Mouse (Mus musculus) heart, embryonic 13.5 days (tissue): ENCODE measurements around the gene Mrgprf. TPM values are rescaled to one million over a fixed set of nuclear protein-coding genes. Genes with fewer than 3 reads are reported as not detected.

Source experiments
- ATAC-seq: fragments of 200-750 bp; cut with Nextera tagmentation; 2 replicates; pipeline ENCODE4 v1.8.0; 2017; ENCODE audit warnings: moderate TSS enrichment; ENCODE audit not compliant: insufficient number of reproducible peaks, low FRiP score, low TSS enrichment; ENCODE audit errors: extremely low read depth
- H3K27ac ChIP-seq: fragments of 300-500 bp; sonication (generic); replicated peaks from 2 replicates; pipeline ENCODE4 v1.5.1; 2015; ENCODE audit warnings: moderate library complexity, mild to moderate bottlenecking, inconsistent platforms
- H3K27me3 ChIP-seq: fragments of 300-500 bp; sonication (generic); replicated peaks from 2 replicates; pipeline ENCODE4 v1.6.1; 2015; ENCODE audit warnings: mild to moderate bottlenecking, inconsistent platforms
- H3K36me3 ChIP-seq: fragments of 300-500 bp; sonication (generic); 2 replicates; pipeline ENCODE4 v1.6.1; 2015; ENCODE audit warnings: mild to moderate bottlenecking, inconsistent platforms
- H3K4me1 ChIP-seq: fragments of 300-500 bp; sonication (generic); 2 replicates; pipeline ENCODE4 v1.6.1; 2015; ENCODE audit warnings: inconsistent platforms
- H3K4me2 ChIP-seq: fragments of 300-500 bp; sonication (generic); 2 replicates; pipeline ENCODE4 v1.6.1; 2015; ENCODE audit warnings: inconsistent platforms, mild to moderate bottlenecking, moderate library complexity
- H3K4me3 ChIP-seq: fragments of 300-500 bp; sonication (generic); 2 replicates; pipeline ENCODE4 v1.5.1; 2015; ENCODE audit warnings: moderate library complexity, mild to moderate bottlenecking, inconsistent platforms
- H3K9ac ChIP-seq: fragments of 300-500 bp; sonication (generic); 2 replicates; pipeline ENCODE4 v1.6.1; 2015; ENCODE audit warnings: inconsistent platforms, mild to moderate bottlenecking, moderate library complexity
- H3K9me3 ChIP-seq: fragments of 300-500 bp; sonication (generic); 2 replicates; pipeline ENCODE4 v1.6.1; 2016; ENCODE audit warnings: inconsistent platforms
- WGBS: fragments of 180-500 bp; shearing (Covaris S2); methylation state at CpG from one replicate; pipeline ENCODE4 v1.1.7; 2015; ENCODE audit warnings: mixed read lengths; 5-methylcytosine and 5-hydroxymethylcytosine counted together
- polyA plus RNA-seq: library from polyadenylated mRNA; unstranded; fragments of >200 nt; fragmentation: Nextera tagmentation; extraction: Ambion mirVana; gene quantifications from 2 replicates; pipeline ENCODE4 v1.2.1, GENCODE M21; 2015

Mrgprf gene
- polyA plus RNA-seq, 1 experiment from 2014 or later, result 0.25 TPM

DNA sequence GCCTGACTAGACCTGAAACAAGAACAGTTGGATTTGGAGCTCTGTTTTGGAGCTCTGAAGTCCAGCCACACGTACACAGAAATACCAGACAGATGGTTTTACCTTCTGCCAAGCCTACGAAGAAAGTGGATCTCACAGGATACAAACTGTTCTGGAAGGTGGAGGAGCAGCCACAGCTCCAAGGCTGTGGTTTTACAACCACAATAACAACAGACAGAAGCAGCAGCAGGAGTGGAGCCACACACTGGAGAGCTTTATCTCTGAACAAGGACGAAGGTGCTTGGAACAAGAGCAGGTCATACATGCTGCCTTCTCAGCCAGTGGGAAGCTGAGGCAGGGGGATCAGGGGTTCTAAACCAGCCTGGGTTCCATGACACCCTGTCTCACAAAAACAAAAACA, 18.9 kb downstream of the Mrgprf start:
- no peaks in the 10 kb centered on the region for H3K36me3 ChIP-seq
- H3K9ac ChIP-seq, result no peak overlapping the region
- H3K4me3 ChIP-seq, result no peak overlapping the region
- H3K27me3 ChIP-seq, result no peaks in the 10 kb centered on the region
- no peak for ATAC-seq
- WGBS, result 58% methylated on average over 3 of the region's 3 CpGs
- no peaks in the 10 kb centered on the region for H3K9me3 ChIP-seq
- H3K27ac ChIP-seq, result no peak overlapping the region
- H3K4me2 ChIP-seq, result no peak overlapping the region
- H3K4me1 ChIP-seq, result no peaks in the 10 kb centered on the region

DNA sequence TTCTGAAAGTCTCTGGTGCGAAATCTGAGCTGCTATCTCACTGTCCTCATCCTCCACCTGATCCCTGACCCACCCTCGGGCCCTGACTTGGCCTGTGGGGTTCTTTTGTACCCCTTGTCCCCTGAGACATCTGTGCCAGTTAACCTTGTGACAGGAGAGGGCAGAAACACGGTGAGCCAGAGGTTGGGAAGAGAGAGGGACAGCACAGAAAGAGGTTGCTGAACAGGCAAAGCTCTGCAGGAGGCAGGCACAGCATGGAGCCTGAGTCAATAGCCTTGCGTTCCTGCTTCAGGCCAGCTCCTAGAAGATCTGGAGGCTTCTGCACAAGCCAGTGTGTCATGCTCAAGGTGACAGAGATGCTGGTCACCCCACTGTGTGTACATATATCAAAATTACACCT, 23.0 kb downstream of the Mrgprf start:
- H3K9ac ChIP-seq, result no peak overlapping the region
- H3K9me3 ChIP-seq, result no peaks in the 10 kb centered on the region
- H3K27me3 ChIP-seq, result no peaks in the 10 kb centered on the region
- no peak for ATAC-seq
- no peak overlapping the region for H3K27ac ChIP-seq
- no peaks in the 10 kb centered on the region for H3K4me1 ChIP-seq
- H3K4me2 ChIP-seq, result no peak overlapping the region
- H3K36me3 ChIP-seq, result no peaks in the 10 kb centered on the region
- 36% methylated on average over 4 of the region's 4 CpGs for WGBS
- no peak overlapping the region for H3K4me3 ChIP-seq

DNA sequence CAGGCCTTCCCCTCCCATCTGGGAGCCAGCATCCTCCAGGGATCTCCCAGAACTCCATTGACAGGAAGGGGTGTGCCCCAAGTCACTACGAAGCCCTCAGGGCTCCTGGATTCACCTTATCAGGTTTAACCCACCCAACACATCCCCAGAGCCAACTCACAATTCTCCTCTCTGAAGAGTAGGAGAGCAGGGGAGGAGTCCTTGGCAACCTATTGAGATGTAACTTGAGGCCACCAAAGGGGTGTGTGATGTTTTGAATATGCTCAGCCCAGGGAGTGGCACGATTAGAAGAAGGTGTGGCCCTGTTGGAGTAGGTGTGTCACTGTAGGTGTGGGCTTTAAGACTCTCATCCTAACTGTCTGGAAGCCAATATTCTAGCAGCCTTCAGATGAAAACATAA, 25.1 kb downstream of the Mrgprf start:
- no peak for ATAC-seq
- Histone ChIP-seq H3K36me3 (no peaks in the 10 kb centered on the region), H3K4me2 (no peak overlapping the region), H3K27ac (no peak overlapping the region), H3K9ac (no peak overlapping the region), H3K9me3 (no peaks in the 10 kb centered on the region), H3K4me1 (peaks cover 13% of the 10 kb centered on the region), H3K27me3 (no peaks in the 10 kb centered on the region), H3K4me3 (no peak overlapping the region)
- 23% methylated on average over 2 of the region's 2 CpGs for WGBS

DNA sequence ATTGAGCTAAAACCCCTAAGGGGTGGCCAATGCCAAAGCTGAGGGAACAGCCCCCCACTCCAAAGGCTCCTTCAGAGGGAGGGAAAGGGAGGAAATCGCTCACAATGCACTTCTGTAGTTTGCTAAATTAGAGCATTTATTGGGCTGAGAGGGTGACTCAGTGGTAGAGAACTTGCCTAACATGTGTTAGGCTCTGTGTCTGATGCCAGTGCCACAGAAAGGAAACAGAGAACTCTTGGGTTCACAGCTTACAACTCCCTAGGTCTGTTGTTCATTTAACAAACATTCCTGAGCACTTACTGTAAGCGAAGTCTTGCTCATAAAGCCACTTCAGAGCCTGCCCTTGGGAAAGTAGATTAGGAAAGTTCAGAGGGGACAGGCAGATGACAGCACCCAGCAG, 29.4 kb downstream of the Mrgprf start:
- Histone ChIP-seq H3K27ac (no peak overlapping the region), H3K36me3 (no peaks in the 10 kb centered on the region), H3K9me3 (no peaks in the 10 kb centered on the region), H3K9ac (no peak overlapping the region), H3K4me3 (no peak overlapping the region), H3K4me1 (peaks cover 27% of the 10 kb centered on the region), H3K27me3 (no peaks in the 10 kb centered on the region), H3K4me2 (no peak overlapping the region)
- ATAC-seq, result no peak
- 47% methylated on average over 2 of the region's 2 CpGs for WGBS

DNA sequence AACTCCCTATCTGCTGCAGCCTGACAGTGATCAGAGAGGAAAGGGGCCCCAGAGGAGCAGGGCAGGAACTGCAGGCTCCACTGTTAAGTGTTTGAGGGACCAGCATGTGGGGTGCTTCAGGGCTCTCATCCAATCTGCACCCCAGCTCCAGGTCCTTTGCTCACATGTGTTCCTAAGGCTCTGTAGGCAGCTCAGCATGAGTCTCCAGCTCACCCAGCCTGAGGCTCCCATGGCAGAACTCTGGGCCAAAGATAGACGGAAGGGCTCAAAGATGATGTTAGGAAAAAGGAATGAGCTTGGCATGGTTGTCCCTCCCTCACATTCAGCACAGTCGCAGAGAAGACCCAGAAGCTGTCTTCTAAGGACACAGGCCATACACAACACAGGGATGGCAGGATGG, 30.0 kb downstream of the Mrgprf start:
- no peak overlapping the region for H3K27ac ChIP-seq
- 38% methylated on average over 2 of the region's 2 CpGs for WGBS
- H3K4me1 ChIP-seq, result peaks cover 27% of the 10 kb centered on the region

DNA sequence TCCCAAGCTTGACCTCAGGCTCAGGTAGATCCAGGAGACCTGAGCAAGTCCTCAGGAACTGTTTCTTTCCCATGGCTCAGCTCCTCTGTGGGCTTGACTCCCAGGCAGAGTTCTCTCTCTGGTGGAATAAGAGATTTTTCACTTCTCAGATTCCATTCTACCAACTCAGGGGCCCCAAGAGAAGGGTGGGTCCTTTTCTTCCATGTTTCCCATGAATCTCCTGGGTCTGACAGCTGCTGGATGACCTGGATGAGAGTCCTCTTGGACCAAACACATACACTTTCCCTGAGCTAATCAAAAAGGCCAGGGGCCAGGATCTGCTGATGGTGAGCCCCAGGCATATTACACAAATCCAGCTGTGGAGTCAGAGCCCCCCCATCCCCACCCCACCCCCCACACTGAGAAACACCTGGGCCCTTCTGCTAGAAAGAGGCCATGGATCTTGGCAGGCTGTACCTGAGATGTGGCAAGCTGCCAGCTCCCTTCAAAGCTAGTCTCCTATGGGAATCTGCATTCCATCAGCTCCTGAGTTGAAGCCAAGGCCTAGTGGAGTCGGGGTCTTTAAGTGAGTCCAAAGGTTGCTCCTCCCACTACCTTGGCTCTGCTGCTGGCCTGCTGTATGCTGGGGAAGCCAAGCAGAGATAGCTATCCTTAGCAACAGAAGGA, 31.9 kb downstream of the Mrgprf start:
- Histone ChIP-seq H3K4me3 (no peak overlapping the region), H3K27me3 (no peaks in the 10 kb centered on the region), H3K36me3 (no peaks in the 10 kb centered on the region), H3K4me2 (no peak overlapping the region), H3K4me1 (peaks cover 27% of the 10 kb centered on the region), H3K9ac (no peak overlapping the region), H3K9me3 (no peaks in the 10 kb centered on the region), H3K27ac (no peak overlapping the region)
- WGBS, result 6% methylated on average over 1 of the region's 1 CpGs
- ATAC-seq, result no peak

More for the DNA sequence above, 30.0 kb downstream of the Mrgprf start:
- Histone ChIP-seq H3K4me2 (no peak overlapping the region), H3K4me3 (no peak overlapping the region), H3K9ac (no peak overlapping the region), H3K27me3 (no peaks in the 10 kb centered on the region), H3K36me3 (no peaks in the 10 kb centered on the region), H3K9me3 (no peaks in the 10 kb centered on the region)
- ATAC-seq, result no peak

DNA sequence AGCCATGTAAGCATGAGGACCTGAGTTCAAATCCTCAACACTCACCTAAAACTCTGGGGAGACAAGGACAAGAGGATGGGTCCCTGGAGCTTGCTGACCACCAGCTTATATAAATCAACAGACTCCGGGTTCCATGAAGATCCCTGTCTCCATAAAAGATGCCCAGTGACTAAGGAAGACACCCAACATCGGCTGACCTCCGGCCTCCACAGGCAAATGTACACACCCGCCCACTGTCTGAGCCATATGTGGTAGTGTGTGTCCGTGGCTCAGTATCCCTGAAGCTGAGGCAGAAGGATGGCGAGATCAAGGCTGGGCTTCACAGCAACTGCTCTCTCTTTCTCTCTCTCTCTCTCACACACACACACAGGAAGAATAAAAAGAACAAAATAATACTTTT, 33.3 kb downstream of the Mrgprf start:
- no peak overlapping the region for H3K27ac ChIP-seq
- H3K4me2 ChIP-seq, result no peak overlapping the region
- no peaks in the 10 kb centered on the region for H3K27me3 ChIP-seq
- no peak overlapping the region for H3K9ac ChIP-seq
- H3K9me3 ChIP-seq, result no peaks in the 10 kb centered on the region
- 75% methylated on average over 6 of the region's 6 CpGs for WGBS
- ATAC-seq, result no peak
- H3K36me3 ChIP-seq, result no peaks in the 10 kb centered on the region
- no peak overlapping the region for H3K4me3 ChIP-seq
- H3K4me1 ChIP-seq, result peaks cover 27% of the 10 kb centered on the region

DNA sequence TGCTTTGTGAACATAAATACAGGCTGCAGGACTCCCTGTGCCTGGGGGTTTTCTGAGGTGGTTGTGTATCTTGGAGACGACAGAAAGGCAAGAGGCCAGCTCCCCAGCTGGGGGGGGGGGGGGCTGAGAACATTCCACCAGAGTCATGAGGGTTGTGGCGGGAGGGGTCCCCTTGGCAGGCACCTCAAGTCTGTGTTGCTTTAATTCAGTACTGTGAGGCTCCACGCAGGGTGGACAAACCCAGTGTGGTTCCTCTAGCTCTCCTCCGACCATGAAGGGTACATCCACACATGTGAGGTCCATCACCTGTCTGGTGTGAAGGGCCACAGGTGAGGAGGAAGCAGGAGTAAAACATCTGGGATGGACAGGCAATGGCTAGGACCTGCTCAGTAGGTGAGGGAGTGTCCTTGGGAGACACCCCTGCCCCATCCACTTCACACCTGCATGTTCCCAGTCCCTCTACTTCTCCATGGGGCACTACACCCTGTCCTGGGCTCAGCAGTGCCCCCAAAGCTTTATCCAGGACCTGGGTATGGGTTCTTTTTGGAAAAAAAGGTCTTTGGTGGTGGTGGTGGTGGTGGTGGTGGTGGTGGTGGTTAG, 33.9 kb downstream of the Mrgprf start:
- ATAC-seq, result no peak
- Histone ChIP-seq H3K27ac (no peak overlapping the region), H3K36me3 (no peaks in the 10 kb centered on the region), H3K4me3 (no peak overlapping the region), H3K9me3 (no peaks in the 10 kb centered on the region), H3K4me1 (peaks cover 26% of the 10 kb centered on the region), H3K27me3 (no peaks in the 10 kb centered on the region), H3K9ac (no peak overlapping the region), H3K4me2 (no peak overlapping the region)
- WGBS, result 64% methylated on average over 4 of the region's 4 CpGs

DNA sequence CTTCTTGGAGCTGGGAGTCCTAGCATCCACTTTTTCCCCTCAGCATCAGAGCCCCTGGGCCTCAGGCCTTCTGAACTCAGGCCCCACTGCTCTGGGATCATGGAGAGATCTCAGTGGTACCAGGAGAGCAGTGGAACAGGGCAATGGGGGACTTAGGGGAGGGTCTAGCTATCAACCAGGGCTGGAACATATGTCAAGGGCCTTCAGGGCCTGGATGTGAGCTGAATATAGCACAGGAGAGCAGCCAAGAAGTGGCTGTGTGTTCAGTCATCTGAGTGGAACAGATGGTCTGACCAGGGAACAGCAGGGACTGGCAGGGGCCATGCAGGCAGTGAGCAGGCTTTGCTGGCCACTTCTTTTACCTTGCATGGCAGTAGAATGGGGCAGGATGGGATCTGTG, 34.6 kb downstream of the Mrgprf start:
- Histone ChIP-seq H3K4me1 (peaks cover 19% of the 10 kb centered on the region), H3K36me3 (no peaks in the 10 kb centered on the region), H3K4me3 (no peak overlapping the region), H3K27ac (no peak overlapping the region), H3K4me2 (no peak overlapping the region), H3K27me3 (no peaks in the 10 kb centered on the region), H3K9ac (no peak overlapping the region), H3K9me3 (no peaks in the 10 kb centered on the region)
- no peak for ATAC-seq

DNA sequence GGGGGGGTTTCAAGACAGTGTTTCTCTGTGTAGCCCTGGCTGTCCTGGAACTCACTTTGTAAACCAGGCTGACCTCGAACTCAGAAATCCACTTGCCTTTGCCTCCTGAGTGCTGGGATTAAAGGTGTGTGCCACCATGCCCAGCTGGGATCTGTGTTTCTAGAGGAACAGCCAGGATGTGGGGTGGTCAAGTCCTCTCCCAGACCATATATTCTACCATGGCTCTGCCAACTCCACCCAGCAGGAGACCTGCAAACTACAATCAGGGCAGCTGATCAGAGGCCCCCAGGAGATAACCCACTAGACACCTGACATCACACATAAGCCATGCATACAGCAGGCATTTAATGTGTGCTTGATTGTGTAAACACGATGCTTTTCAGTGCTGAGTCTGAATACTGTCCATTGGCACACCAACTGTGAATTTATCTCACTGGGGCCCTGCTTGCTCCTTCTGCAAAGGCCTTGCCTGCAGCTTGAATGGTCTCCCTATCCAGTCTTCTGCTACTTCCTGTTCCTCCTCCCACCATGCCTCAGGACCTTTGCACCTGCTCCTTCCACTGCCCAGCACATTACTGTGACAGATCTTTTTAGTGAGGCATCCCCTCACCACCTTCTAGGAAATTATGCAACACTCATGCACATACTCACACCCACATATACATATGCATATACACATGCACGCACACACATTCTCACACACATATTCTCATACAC, 35.1 kb downstream of the Mrgprf start:
- H3K4me2 ChIP-seq, result no peak overlapping the region
- ATAC-seq, result no peak
- H3K27ac ChIP-seq, result no peak overlapping the region
- no peaks in the 10 kb centered on the region for H3K36me3 ChIP-seq
- H3K9me3 ChIP-seq, result no peaks in the 10 kb centered on the region
- peaks cover 14% of the 10 kb centered on the region for H3K4me1 ChIP-seq
- no peaks in the 10 kb centered on the region for H3K27me3 ChIP-seq
- H3K4me3 ChIP-seq, result no peak overlapping the region
- H3K9ac ChIP-seq, result no peak overlapping the region
- WGBS, result 66% methylated on average over 3 of the region's 3 CpGs

DNA sequence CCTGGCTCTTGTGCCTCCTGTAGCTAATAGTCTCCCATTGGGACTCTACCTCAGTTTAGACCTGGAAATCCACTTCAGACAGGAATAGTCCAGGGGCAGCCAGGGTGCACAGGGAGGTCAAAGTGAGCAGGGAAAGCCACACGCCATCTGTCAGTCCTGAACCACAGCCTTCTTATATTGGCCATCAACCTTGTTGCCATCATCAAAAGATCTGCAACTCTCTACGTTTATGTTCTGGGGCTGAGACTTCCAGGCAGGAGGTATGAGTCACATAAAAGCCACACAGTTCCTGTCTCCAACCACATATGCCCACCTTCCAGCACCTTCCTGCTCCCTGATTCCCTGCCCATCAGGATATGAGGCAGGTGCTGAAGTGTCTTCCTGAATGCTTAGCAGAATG, 37.3 kb downstream of the Mrgprf start:
- Histone ChIP-seq H3K36me3 (no peaks in the 10 kb centered on the region), H3K27me3 (no peaks in the 10 kb centered on the region), H3K27ac (no peak overlapping the region), H3K4me2 (no peak overlapping the region), H3K9ac (no peak overlapping the region), H3K4me3 (no peak overlapping the region), H3K9me3 (no peaks in the 10 kb centered on the region), H3K4me1 (peaks cover 4% of the 10 kb centered on the region)
- WGBS, result 50% methylated on average over 2 of the region's 2 CpGs
- ATAC-seq, result no peak
